Mouse (Mus musculus): Measurements from ENCODE around the gene Pla2r1.

The Pla2r1 gene

GRCm38 (mm10) chr2:60552902-60553682 is at the start of gene Pla2r1:
Gene Pla2r1 (minus strand): TSS chr2:60553308.
- CTCF ChIA-PET: no interaction called here

GRCm38 (mm10) chr2:60601326-60601725 is 48.2 kb upstream of the Pla2r1 start:
- CTCF ChIA-PET: no interaction called here

GRCm38 (mm10) chr2:60600863-60601262 is 47.8 kb upstream of the Pla2r1 start:
- CTCF ChIA-PET: no interaction called here

GRCm38 (mm10) chr2:60583416-60583815 is 30.3 kb upstream of the Pla2r1 start:
- CTCF ChIA-PET: no interaction called here

- CTCF ChIA-PET: no interaction called here
Measured at GRCm38 (mm10) chr2:60554561-60554960, 1.5 kb upstream of the Pla2r1 start.

- CTCF ChIA-PET: no interaction called here
Measured at GRCm38 (mm10) chr2:60552177-60552901, 769 bp downstream of the Pla2r1 start.

GRCm38 (mm10) chr2:60551673-60552072 is 1.4 kb downstream of the Pla2r1 start:
- CTCF ChIA-PET: no interaction called here

- CTCF ChIA-PET: no interaction called here
Measured at GRCm38 (mm10) chr2:60550521-60550920, 2.6 kb downstream of the Pla2r1 start.

GRCm38 (mm10) chr2:60549851-60550250 is 3.3 kb downstream of the Pla2r1 start:
- CTCF ChIA-PET: no interaction called here

- CTCF ChIA-PET: no interaction called here
Measured at GRCm38 (mm10) chr2:60546082-60546481, 7.0 kb downstream of the Pla2r1 start.

- CTCF ChIA-PET: no interaction called here
Measured at GRCm38 (mm10) chr2:60544006-60544405, 9.1 kb downstream of the Pla2r1 start.

GRCm38 (mm10) chr2:60541745-60542144 is 11.4 kb downstream of the Pla2r1 start:
- CTCF ChIA-PET: no interaction called here

- CTCF ChIA-PET: no interaction called here
Measured at GRCm38 (mm10) chr2:60540346-60540745, 12.8 kb downstream of the Pla2r1 start.

- CTCF ChIA-PET: no interaction called here
Measured at GRCm38 (mm10) chr2:60538710-60539109, 14.4 kb downstream of the Pla2r1 start.

GRCm38 (mm10) chr2:60538274-60538673 is 14.8 kb downstream of the Pla2r1 start:
- CTCF ChIA-PET: no interaction called here

- CTCF ChIA-PET: no interaction called here
Measured at GRCm38 (mm10) chr2:60534755-60535154, 18.4 kb downstream of the Pla2r1 start.

- CTCF ChIA-PET: no interaction called here
Measured at GRCm38 (mm10) chr2:60533026-60533425, 20.1 kb downstream of the Pla2r1 start.

- CTCF ChIA-PET: no interaction called here
Measured at GRCm38 (mm10) chr2:60532495-60532894, 20.6 kb downstream of the Pla2r1 start.

- CTCF ChIA-PET: no interaction called here
Measured at GRCm38 (mm10) chr2:60515817-60516216, 37.3 kb downstream of the Pla2r1 start.

GRCm38 (mm10) chr2:60514863-60515262 is 38.2 kb downstream of the Pla2r1 start:
- CTCF ChIA-PET: interaction anchor here (0.6 kb wide), 1 partner anchor 9 kb away, joined by 8 read pairs; no protein-coding TSS in a partner anchor

- CTCF ChIA-PET: no interaction called here
Measured at GRCm38 (mm10) chr2:60510718-60511117, 42.4 kb downstream of the Pla2r1 start.

GRCm38 (mm10) chr2:60505145-60505544 is 48.0 kb downstream of the Pla2r1 start:
- CTCF ChIA-PET: no interaction called here

- CTCF ChIA-PET: no interaction called here
Measured at GRCm38 (mm10) chr2:60504718-60505117, 48.4 kb downstream of the Pla2r1 start.

Data from spleen, embryonic (tissue).